Mouse (Mus musculus) testis, postnatal 10 days (tissue): ENCODE measurements around the gene Aprt.

Experiments
- DNase-seq: peaks from one replicate; pipeline ENCODE4 v3.0.0; 2021; ENCODE audit warnings: low spot score

Gene Aprt

GRCm38 (mm10) chr8:122531312-122531711, 45.4 kb downstream of the Aprt start:
- no peak for DNase-seq

GRCm38 (mm10) chr8:122529159-122529558, 47.5 kb downstream of the Aprt start:
- DNase-seq, result no peak

GRCm38 (mm10) chr8:122527937-122528336, 48.8 kb downstream of the Aprt start:
- no peak for DNase-seq

GRCm38 (mm10) chr8:122526526-122527170, 50.1 kb downstream of the Aprt start:
- no peak for DNase-seq

GRCm38 (mm10) chr8:122526084-122526483, 50.6 kb downstream of the Aprt start:
- DNase-seq, result no peak

GRCm38 (mm10) chr8:122525004-122525403, 51.7 kb downstream of the Aprt start:
- DNase-seq, result no peak
